Mouse (Mus musculus) ovary, postnatal 36 days (tissue): Measurements from ENCODE around the gene Sox2.

Experiments used
- DNase-seq: peaks from one replicate; pipeline ENCODE4 v3.0.0; 2022; ENCODE audit warnings: low spot score, mixed read lengths

The Sox2 gene

DNA sequence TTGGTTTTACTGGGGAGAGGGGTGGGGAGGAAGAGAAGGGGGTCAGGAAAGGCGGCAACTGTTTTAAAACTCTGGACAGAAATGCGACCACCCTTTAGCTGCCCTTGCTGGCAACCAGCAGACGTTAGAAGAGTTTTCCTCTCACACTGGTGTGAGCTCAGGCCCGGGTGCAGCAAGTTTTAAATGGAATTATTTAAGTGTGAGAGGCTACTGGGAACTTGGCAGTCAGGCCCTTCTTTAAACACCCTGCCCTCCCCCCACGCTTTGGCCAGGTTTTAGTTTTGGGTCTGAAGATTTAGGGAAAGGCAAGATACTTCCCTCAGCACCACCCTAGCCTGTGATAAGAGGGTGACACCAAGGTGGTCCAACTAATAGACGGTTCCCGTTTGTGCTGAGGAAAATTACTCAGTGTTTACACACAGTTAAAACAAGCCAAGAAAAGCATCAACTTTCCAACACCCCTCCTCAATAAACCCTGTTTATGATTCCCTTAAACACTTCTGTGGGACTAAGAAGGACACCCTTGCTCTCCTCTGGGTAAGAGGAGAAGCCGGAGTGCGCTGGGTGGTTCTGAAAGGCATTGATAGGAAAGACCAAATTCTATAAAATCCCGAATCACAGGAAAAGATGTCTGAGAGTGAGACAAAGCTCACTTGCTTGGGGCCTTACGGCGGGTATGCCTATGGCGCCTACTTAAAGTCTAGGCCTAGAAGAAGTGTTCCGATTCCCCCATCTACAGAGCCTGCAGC lies 10.5 kb downstream of the Sox2 start:
- DNase-seq: no peak

DNA sequence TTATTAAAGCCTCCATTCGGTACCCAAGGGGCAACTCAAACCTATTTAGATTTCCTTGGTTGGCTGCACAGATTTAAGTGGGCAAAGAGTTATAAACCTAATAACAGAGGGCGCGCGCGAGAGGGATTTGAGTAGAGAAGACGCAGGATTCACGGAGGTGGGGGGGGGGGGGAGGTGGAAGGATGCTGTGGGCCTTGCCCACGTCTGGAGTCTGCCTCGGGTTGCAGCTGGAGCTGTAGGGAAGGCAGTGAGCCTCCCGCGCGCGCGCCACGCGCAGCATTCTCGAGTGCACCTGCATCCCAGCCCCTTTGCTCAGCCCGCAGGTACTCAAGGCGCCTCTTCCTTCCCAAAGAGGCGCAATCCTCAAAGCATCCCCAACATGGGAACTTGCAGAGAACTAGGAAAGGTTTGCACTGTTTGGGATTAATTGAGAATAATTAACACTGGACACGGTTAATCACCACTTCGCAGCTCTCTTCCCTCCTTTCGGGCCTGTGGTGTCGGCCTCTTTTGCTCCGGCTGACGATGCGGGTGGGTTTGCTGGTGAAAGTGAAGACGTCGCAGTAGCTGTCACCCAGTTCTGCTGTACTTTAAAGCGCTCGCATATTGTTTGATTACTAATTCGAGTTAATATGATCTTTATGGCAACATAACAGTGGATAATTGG lies 11.3 kb downstream of the Sox2 start:
- DNase-seq: no peak

DNA sequence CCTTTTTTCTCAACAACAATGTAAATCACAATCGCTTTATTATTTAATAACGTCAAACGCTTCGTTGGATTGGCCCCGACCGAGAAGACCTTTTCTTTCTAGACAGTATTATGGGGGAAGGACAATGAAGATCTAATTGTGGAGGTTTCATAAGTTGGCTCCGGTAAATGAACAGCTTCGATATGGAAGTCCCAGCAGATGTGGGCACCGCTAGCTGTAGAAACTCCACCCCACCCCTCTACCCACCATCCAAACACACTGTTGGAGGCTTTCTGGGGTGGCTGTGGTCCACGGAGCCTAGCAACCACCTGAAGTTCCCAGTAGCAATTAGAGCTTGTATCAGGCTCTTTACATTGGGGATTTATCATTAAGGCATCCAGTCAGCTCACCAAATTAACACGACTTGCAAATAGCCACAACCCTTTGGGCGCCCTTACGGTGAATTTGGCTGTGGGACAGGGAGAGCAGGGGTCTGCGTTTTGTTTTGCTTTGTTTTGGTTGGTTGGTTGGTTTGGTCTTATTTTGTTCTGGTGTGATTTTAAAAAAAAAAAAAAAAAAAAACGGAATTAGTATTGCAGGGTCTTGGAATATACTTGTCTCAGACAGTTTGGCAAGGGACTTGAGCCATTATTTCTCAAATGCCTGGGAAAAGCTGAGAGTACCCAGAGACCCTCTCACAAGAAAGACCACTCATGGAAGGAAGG lies 12.0 kb downstream of the Sox2 start:
- no peak for DNase-seq

DNA sequence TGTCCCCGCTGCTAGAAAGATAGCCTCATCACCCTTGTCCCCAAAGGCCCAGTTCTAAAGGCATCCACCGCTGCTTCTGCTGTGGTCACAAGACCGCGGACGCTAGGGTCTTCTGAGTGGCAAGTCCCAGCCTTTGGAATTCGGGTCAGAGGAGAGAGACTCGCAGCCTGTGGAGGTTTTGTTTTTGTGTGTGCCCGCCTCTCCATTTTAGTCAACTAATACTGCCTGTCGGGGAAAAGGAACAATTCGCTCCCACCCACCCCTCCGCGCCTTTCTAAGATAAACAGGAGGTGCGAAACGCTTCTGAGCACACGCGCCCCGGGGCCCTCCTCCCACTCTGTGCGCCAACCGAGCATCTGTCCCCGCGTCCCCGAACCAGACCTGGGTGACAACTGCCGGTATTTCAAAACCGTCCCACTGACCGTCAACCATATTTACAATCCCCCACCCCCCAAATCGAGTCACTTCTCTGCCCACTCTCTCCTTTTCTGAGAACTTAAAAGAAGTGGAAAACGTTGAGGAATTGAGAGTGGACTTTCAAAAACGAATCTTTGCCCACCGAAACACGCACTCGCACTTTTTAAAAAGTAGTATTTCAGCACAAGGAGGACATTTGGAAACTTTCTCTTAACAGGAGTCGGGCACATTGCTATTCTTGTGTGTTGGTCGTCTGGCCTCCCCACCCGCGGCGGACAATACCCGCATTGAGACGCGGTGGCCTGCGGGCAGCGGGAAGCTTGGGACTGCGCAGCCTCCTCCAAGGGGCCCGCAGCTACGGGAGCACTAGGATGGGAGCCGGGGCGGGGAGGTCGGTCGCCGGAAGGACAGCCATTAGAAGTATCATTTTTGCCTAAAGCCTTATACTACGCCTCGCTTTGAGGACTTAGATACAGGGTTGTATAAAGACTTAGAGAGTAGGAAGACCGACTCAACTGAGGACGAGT lies 12.8 kb downstream of the Sox2 start:
- no peak for DNase-seq

DNA sequence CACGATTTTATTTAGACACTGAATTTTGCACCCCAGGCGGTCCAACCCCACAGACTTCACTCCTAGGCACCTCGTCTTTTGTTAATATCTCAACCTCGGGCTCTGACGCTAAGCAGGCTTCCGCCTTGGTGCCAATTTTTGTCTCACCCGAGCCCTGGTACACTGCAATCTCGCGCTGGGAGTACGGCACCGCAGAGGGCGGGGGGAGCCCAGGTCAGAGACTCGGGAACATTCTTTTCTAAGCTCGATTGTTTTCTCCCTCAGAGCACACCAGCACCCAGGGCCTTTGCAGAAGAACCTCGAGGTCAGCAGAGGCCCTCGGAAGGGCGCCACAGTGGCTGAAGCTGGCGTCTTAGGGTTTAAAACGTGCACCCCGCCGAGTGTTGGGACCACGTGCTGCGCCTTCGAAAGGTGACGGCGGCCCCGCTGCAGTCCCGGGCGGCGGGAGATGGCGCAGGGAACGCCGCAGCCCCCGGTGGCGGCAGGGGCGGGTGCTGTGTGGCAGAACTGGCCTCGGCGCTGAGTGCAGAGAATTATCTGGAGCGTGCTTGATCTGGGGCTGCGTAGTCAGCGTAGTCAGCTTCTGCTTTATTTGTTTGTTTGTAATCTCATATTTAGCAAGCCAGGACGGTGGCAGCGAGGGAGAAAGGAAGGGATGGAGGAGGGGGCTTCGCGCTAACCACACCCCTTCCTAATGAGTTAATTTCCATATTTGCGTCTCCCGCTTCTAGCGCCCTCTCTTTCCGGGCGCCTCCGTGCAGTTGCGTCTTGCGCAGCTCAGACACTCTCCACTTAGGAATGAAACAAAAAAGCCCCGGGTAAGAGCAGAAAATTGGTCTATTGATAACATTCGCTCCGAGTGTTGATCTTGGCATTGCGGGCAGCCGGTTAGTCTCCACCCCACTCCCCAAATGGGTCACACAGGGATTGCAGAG lies 13.8 kb downstream of the Sox2 start:
- no peak for DNase-seq

DNA sequence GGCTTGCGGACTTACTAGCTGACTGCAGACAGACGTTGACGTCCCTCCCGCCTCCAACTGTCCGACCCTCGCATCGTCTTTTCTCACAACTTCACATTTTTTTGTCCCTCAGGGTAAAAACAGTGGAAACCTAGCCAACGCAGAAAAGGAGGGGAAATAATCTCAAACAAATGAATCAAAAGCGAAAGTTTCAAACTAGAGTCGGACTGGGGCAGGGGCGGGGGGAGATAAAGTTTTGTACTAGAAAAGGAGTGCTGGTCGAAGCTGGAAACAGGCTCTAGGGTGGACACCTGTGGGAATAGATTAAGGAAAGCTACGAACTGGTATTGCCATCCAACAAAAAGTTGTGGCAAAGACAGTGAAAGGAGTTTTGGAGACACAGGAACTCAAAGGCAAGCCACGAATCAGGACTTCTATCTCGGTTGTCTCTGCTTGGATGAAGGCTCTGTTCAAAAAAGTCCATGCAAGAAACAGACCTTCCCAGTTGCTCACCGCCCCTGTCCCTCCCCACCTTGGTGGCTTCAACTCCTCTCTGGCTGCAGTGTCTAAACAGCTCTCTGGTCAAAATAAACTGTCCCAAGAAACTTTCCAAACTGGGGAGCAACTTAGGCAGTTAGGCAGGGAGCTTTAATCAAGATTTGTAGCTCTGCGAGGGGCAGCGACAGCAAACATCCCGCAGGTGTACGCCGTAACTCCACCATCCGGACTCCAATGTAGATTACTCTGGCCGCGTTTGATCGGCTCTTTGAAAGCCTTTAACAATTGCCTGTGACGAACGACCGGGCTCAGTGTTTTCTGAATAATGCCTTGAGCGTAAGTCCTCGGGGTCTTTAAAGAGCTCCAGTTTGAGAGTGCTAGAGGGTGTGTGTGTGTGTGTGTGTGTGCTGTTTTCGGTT lies 14.7 kb downstream of the Sox2 start:
- no peak for DNase-seq

DNA sequence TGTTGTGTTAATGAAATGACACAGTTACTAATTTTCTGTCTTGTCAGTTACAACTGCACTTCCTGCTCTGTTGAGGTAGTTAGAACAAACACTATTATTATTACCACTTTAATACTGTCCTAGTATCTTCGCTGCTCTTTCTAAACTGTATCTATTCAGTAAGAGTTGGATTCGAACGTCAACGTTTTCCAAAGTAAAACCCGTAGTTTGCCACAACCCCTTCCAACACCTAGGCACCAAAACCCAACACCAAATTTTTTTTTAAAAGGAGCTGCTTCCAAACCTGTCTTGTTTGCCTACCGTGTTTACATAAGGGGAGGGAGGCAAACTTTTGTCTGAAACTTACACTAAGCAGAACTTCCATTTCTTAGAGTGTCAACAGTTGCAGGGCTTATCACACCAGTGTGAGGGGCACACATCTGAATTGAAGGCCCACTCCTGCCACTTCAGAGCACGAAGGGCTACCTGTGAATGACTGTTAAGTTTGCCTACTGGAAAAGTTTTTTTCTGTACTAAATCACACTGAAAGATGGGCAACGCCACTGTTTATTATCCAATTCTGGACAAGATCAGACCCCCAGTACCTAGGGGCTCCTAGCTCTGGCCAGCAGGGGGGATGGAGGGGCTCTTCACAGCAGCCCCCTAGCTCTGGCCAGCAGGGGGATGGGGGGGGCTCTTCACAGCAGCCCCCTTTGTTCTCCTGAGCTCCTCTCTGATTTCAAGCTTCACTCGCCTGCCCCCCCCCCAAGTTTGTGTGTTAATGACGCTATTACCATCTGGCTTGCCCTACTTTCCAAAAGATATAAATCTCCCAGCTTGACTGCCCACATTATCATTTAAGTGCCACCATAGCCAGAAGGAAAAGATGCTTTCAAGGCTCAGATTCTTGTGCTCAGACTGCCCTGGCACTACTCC lies 15.8 kb downstream of the Sox2 start:
- no peak for DNase-seq

DNA sequence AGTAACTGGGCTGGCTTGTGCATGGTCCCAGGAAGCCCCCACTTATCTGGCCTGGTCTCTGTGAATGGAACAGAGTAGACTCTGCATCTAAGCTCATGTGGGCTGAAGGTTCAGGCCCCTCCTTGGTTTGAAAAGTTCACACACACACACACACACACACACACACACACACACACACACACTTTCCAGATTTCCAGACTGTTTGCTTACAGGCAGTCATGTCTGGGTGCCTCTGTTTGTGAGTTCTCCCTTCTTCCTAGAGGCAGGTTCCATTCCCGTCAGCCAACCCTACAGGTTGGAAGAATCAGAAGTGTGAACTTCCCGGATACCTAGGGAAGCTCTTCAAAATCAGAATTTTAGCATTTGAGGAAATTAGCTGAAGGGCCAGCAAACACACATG lies 17.0 kb downstream of the Sox2 start:
- DNase-seq: no peak

DNA sequence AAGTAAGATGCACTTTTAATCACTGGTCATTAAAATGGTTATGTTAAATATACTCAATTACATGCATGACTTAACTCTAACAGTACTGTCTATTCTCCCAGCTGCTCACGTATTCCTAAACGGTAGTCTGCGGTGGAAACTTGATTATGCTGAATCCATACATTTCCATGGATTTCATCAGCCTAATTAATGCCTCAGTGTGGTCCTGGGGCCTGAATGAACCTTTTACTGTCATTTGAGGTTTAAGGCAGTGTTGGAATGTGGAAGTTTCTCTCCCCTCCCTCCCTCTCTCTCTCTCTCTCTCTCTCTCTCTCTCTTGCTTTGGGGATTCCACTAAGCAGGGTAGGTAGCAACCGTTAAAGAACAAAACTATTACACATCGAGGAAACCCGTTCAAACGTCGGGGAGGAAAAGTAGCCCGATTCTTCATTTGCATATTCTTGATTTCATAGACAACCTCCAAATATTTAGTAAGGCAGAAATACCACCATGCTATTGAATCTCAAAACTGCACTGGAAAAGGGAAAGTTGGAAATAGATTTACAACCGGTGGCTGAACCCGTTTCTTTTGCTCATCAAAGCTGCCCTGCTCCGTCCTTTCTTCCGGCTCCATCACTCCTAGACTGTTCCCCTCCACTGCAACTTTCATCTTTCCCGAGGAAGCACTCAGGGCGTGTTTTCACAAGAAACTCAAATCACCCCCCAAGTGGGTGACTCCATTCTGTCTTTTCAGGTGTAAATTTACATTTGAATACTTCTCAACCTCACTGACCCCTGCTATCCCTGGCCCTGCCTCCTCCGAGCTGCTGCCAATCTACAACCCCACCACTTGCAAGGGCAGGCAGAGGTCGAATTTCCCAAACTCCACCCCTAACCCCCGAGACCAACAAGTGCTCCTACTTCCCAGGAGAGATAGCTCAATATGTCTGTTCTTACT lies 17.9 kb downstream of the Sox2 start:
- no peak for DNase-seq

DNA sequence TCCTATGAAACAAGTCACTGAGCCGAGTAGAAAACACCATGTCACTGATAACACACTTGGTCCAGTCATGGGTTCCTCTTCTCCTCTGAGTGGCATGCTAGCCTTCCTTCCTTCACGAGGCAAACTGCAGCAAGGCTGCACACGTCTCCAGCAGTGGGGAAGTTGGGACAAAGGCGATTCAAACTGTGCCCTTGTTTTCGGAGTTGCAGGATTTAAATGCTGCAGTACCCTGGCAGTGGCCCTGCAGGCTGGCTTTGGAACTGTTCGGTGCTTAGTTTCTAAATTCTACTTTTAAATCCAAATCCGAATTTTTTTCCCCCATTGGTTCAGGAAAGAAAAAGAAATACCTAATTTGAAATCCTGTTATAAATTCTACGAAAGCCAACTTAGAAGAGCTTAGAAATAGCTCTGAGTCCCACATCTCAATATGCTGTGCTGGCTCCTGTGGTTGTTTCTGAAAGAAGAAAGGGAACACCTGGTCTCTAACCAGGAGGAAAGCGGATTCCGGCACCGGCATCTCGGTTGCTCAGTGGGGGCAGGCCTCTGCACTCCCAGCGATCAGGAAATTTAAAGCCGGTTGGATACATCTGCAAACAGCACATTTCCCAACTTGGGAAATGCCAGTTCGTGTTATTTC lies 20.9 kb downstream of the Sox2 start:
- DNase-seq: no peak

DNA sequence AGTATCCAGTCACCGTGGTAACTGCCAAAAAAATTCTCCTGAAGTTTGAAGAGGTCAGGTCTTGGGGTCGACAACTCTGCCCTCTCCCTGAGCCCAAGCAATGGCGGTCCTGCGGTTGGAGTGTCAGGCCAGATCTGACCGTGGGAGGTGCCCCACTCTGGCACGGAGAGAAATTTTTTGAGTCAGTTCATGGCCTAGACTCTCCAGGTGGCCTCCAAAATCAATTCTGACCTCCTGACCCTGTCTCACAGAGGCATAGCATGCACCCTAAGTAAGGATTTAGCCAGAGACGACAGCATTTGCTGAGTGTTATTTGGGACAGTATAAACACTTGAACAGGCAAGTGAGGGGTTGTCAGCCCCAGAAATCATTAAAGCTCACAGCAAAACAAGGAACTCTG lies 28.6 kb downstream of the Sox2 start:
- no peak for DNase-seq

DNA sequence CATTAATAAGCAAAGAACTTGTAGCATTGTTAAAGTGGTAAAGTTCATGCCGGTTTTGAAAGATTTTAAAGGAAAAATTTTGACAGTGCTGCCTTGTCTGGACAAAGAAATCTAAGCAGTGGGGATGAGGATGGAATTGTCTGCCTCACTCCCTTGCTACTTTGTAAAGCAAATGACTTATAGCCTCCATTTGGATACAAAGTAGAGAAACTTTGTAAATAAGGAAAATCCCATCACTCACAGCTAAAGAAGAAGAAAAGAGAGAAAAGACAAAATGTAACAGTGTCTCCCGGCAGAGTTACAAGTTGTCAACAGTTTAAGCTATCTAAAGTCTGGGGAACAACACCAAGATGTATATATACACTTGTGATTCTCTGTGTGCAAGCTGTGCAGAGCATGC lies 29.2 kb downstream of the Sox2 start:
- DNase-seq: no peak

DNA sequence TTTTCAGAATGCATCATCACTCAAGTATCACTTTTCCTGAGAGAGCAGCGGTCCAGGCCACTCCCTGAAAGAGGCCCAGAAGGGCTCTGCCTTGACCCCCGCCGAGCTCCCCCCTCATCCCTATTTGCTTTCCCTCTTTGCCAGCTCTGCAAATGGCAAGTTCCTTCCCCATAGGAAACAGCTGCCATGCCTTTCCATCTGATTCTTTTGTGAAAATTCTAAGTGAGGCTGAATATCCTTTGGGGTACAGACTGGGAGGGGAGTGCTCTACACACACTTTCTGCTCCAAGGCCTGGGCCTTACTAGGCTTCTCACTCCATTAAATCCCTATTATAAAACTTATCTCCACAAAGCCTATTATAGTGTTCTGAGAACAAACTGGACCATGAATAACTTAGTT lies 29.7 kb downstream of the Sox2 start:
- no peak for DNase-seq

DNA sequence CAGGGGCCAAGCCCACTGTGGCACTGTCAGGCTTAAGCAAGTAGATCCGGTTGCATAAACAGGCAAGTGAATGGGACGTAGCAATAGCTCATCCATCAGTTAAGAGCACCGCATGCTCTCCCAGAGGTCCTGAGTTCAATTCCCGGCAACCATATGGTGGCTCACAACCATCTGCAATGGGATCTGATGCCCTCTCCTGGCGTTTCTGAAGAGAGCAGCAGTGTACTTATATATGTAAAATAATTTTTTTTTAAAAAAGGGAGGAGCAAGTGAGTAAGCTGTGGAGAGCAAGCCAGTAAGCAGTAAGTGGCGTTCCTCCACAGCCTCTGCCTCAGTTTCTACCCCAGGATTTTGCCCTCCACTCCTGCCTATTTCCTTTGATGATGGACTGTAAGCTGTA lies 37.9 kb downstream of the Sox2 start:
- DNase-seq: no peak

DNA sequence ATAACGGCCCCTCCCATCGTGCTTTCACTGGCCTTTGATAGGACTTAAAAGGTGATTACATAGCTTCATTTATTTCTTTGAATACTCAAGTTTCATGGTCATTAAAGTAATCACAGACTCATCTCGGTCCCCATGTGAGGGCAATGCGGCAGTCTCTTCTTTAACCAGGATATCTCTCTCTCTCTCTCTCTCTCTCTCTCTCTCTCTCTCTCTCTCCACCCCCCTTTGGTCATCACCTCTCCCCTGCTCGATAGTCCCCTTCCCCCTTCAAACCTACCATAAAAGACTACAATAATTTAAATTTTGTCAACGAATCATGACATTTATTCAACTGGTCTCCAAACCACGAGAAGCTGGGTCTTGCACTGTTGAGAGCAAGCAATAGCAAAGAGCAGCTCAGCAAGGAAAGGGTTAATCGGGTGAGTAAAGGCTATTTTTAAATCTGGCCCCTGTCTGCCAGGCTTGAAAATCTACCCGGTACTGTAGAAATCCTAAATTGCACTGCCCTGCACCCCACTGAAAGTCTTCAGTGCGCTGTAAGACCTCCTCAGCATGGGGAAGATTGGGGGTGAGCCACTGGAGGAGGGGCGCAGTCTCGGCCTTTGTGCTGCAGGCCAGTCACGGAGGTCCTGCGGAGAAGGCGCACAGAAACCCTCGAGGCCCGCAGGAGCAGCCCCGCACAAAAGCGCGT lies 41.6 kb downstream of the Sox2 start:
- DNase-seq: peak; percentile 7

DNA sequence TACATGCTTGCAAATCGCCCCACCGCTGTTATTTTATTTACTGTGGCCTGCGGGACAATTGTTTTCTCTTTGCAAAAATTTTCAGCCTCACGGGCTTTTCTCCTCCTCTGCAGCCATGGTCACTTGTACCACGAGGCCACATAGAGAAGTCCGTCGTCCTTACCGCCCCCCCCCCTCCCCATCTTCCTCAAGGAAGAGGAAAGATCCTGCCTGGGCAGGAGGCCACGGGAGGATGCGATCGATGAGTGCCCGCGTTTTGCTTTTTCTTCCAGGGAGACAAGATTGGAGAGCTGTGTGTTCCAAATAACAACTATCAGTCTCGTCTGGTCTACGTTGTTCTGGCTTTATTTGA lies 42.2 kb downstream of the Sox2 start:
- DNase-seq: no peak
